Mouse (Mus musculus): ENCODE measurements around the gene Alox12e. TPM values are rescaled to one million over a fixed set of nuclear protein-coding genes. Genes with fewer than 3 reads are reported as not detected.

Gene Alox12e
- polyA plus RNA-seq, 1 experiment = 0.51 TPM

GRCm38 (mm10) chr11:70339481-70339880, 17.1 kb upstream of the Alox12e start:
- H3K36me3 ChIP-seq (ENCODE audit: control insufficient read depth, insufficient read depth, low read length) = no peaks in the 10 kb centered on the region
- WGBS = 38% methylated on average over 7 of the region's 7 CpGs
- no peaks in the 10 kb centered on the region for H3K27me3 ChIP-seq (ENCODE audit: control insufficient read depth, insufficient read depth, low read length)
- no peak overlapping the region for H3K4me3 ChIP-seq (ENCODE audit: low read depth, low read length)
- no peak overlapping the region for H3K27ac ChIP-seq (ENCODE audit: insufficient read depth, low read depth, low read length)
- H3K4me1 ChIP-seq (ENCODE audit: control insufficient read depth, insufficient read depth, insufficient read length, low read length) = no peaks in the 10 kb centered on the region
- TF ChIP-seq POLR2A (IDR thresholded peaks at IDR 0.05; ENCODE audit: low read depth, low read length) (no peak), CTCF (IDR thresholded peaks at IDR 0.05; ENCODE audit: extremely low read depth, insufficient read length, insufficient replicate concordance, low read depth, low read length) (no peak)

- Histone ChIP-seq H3K4me1 (ENCODE audit: control insufficient read depth, insufficient read depth, insufficient read length, low read length) (no peaks in the 10 kb centered on the region), H3K4me3 (ENCODE audit: low read depth, low read length) (no peak overlapping the region), H3K36me3 (ENCODE audit: control insufficient read depth, insufficient read depth, low read length) (no peaks in the 10 kb centered on the region), H3K27ac (ENCODE audit: insufficient read depth, low read depth, low read length) (no peak overlapping the region), H3K27me3 (ENCODE audit: control insufficient read depth, insufficient read depth, low read length) (no peaks in the 10 kb centered on the region)
- TF ChIP-seq POLR2A (IDR thresholded peaks at IDR 0.05; ENCODE audit: low read depth, low read length) = no peak
- peak; percentile 52; the same call in 1 of the 2 replicates for TF ChIP-seq CTCF (IDR thresholded peaks at IDR 0.05; ENCODE audit: extremely low read depth, insufficient read length, insufficient replicate concordance, low read depth, low read length)
- 34% methylated on average over 4 of the region's 4 CpGs for WGBS
Measured at GRCm38 (mm10) chr11:70334477-70334876, 12.0 kb upstream of the Alox12e start.

GRCm38 (mm10) chr11:70324726-70325125, 2.3 kb upstream of the Alox12e start:
- Histone ChIP-seq H3K36me3 (ENCODE audit: control insufficient read depth, insufficient read depth, low read length) (no peaks in the 10 kb centered on the region), H3K4me1 (ENCODE audit: control insufficient read depth, insufficient read depth, insufficient read length, low read length) (no peaks in the 10 kb centered on the region), H3K27me3 (ENCODE audit: control insufficient read depth, insufficient read depth, low read length) (peaks cover 23% of the 10 kb centered on the region), H3K4me3 (ENCODE audit: low read depth, low read length) (no peak overlapping the region), H3K27ac (ENCODE audit: insufficient read depth, low read depth, low read length) (no peak overlapping the region)
- WGBS = 88% methylated on average over 8 of the region's 8 CpGs
- TF ChIP-seq POLR2A (IDR thresholded peaks at IDR 0.05; ENCODE audit: low read depth, low read length) = no peak
- no peak for TF ChIP-seq CTCF (IDR thresholded peaks at IDR 0.05; ENCODE audit: extremely low read depth, insufficient read length, insufficient replicate concordance, low read depth, low read length)

- Histone ChIP-seq H3K4me1 (ENCODE audit: control insufficient read depth, insufficient read depth, insufficient read length, low read length) (no peaks in the 10 kb centered on the region), H3K27ac (ENCODE audit: insufficient read depth, low read depth, low read length) (no peak overlapping the region), H3K27me3 (ENCODE audit: control insufficient read depth, insufficient read depth, low read length) (peaks cover 26% of the 10 kb centered on the region), H3K36me3 (ENCODE audit: control insufficient read depth, insufficient read depth, low read length) (no peaks in the 10 kb centered on the region), H3K4me3 (ENCODE audit: low read depth, low read length) (peak overlapping the region; percentile 2; the same call in 1 of the 2 replicates)
- WGBS = 4% methylated on average over 15 of the region's 15 CpGs
- TF ChIP-seq CTCF (IDR thresholded peaks at IDR 0.05; ENCODE audit: extremely low read depth, insufficient read length, insufficient replicate concordance, low read depth, low read length) (peak; percentile 78; the same call in 1 of the 2 replicates), POLR2A (IDR thresholded peaks at IDR 0.05; ENCODE audit: low read depth, low read length) (no peak)
Measured at GRCm38 (mm10) chr11:70321664-70322063, 764 bp downstream of the Alox12e start.

- H3K27me3 ChIP-seq (ENCODE audit: control insufficient read depth, insufficient read depth, low read length) = peaks cover 26% of the 10 kb centered on the region
- H3K27ac ChIP-seq (ENCODE audit: insufficient read depth, low read depth, low read length) = no peak overlapping the region
- 68% methylated on average over 12 of the region's 12 CpGs for WGBS
- no peaks in the 10 kb centered on the region for H3K4me1 ChIP-seq (ENCODE audit: control insufficient read depth, insufficient read depth, insufficient read length, low read length)
- no peak overlapping the region for H3K4me3 ChIP-seq (ENCODE audit: low read depth, low read length)
- H3K36me3 ChIP-seq (ENCODE audit: control insufficient read depth, insufficient read depth, low read length) = no peaks in the 10 kb centered on the region
- no peak for TF ChIP-seq POLR2A (IDR thresholded peaks at IDR 0.05; ENCODE audit: low read depth, low read length)
- TF ChIP-seq CTCF (IDR thresholded peaks at IDR 0.05; ENCODE audit: extremely low read depth, insufficient read length, insufficient replicate concordance, low read depth, low read length) = no peak
Measured at GRCm38 (mm10) chr11:70319614-70320013, 2.8 kb downstream of the Alox12e start.

GRCm38 (mm10) chr11:70313833-70314232, 8.6 kb downstream of the Alox12e start:
- H3K36me3 ChIP-seq (ENCODE audit: control insufficient read depth, insufficient read depth, low read length) = no peaks in the 10 kb centered on the region
- no peak overlapping the region for H3K27ac ChIP-seq (ENCODE audit: insufficient read depth, low read depth, low read length)
- H3K4me3 ChIP-seq (ENCODE audit: low read depth, low read length) = no peak overlapping the region
- H3K4me1 ChIP-seq (ENCODE audit: control insufficient read depth, insufficient read depth, insufficient read length, low read length) = no peaks in the 10 kb centered on the region
- 31% methylated on average over 7 of the region's 7 CpGs for WGBS
- peak; percentile 61; the same call in 1 of the 2 replicates for TF ChIP-seq CTCF (IDR thresholded peaks at IDR 0.05; ENCODE audit: extremely low read depth, insufficient read length, insufficient replicate concordance, low read depth, low read length)
- no peak for TF ChIP-seq POLR2A (IDR thresholded peaks at IDR 0.05; ENCODE audit: low read depth, low read length)
- H3K27me3 ChIP-seq (ENCODE audit: control insufficient read depth, insufficient read depth, low read length) = no peaks in the 10 kb centered on the region; the same call in 1 of the 2 replicates

- no peak overlapping the region for H3K4me3 ChIP-seq (ENCODE audit: low read depth, low read length)
Measured at GRCm38 (mm10) chr11:70309341-70309740, 13.1 kb downstream of the Alox12e start.

More at GRCm38 (mm10) chr11:70309341-70309740, 13.1 kb downstream of the Alox12e start:
- Histone ChIP-seq H3K4me1 (ENCODE audit: control insufficient read depth, insufficient read depth, insufficient read length, low read length) (no peaks in the 10 kb centered on the region), H3K27me3 (ENCODE audit: control insufficient read depth, insufficient read depth, low read length) (no peaks in the 10 kb centered on the region; the same call in 1 of the 2 replicates), H3K36me3 (ENCODE audit: control insufficient read depth, insufficient read depth, low read length) (no peaks in the 10 kb centered on the region), H3K27ac (ENCODE audit: insufficient read depth, low read depth, low read length) (no peak overlapping the region)
- TF ChIP-seq CTCF (IDR thresholded peaks at IDR 0.05; ENCODE audit: extremely low read depth, insufficient read length, insufficient replicate concordance, low read depth, low read length) = peak; percentile 47; the same call in 1 of the 2 replicates
- no peak for TF ChIP-seq POLR2A (IDR thresholded peaks at IDR 0.05; ENCODE audit: low read depth, low read length)
- 10% methylated on average over 9 of the region's 9 CpGs for WGBS

All from small intestine, adult 2 months (tissue).